Mouse (Mus musculus) layer of hippocampus, adult 9-11 months (tissue): Measurements from ENCODE around the gene Cbl.
A peak's percentile ranks its signal among the peaks of the same experiment; 100 is the strongest.

Experiments
- DNase-seq: peaks from one replicate; pipeline ENCODE4 v3.0.0; 2022

Gene Cbl

GRCm38 (mm10) chr9:44233802-44234478 lies at the start of gene Cbl:
Gene Cbl, minus strand, starts transcription at chr9:44234049.
- peak; percentile 98 for DNase-seq

GRCm38 (mm10) chr9:44283183-44283582 lies 49.3 kb upstream of the Cbl start:
- peak; percentile 31 for DNase-seq

- no peak for DNase-seq
These were observed 36.1 kb upstream of the Cbl start for GRCm38 (mm10) chr9:44269973-44270372.

GRCm38 (mm10) chr9:44269077-44269476 lies 35.2 kb upstream of the Cbl start:
- DNase-seq = no peak

- DNase-seq = no peak
These were observed 34.6 kb upstream of the Cbl start, which contains the start of gene Nlrx1 for GRCm38 (mm10) chr9:44268432-44268831. Gene Nlrx1, minus strand, starts transcription at chr9:44268599.

- DNase-seq = peak; percentile 86
These were observed 34.1 kb upstream of the Cbl start for GRCm38 (mm10) chr9:44268027-44268360.

GRCm38 (mm10) chr9:44267319-44268026 lies 33.6 kb upstream of the Cbl start:
- DNase-seq = no peak

- peak; percentile 51 for DNase-seq
These were observed 32.8 kb upstream of the Cbl start for GRCm38 (mm10) chr9:44266478-44267226.

- no peak for DNase-seq
These were observed 27.5 kb upstream of the Cbl start for GRCm38 (mm10) chr9:44261388-44261787.

- no peak for DNase-seq
These were observed 25.2 kb upstream of the Cbl start for GRCm38 (mm10) chr9:44259014-44259413.

- no peak for DNase-seq
These were observed 22.4 kb upstream of the Cbl start for GRCm38 (mm10) chr9:44256213-44256612.

- no peak for DNase-seq
These were observed 21.3 kb upstream of the Cbl start for GRCm38 (mm10) chr9:44255136-44255521.

GRCm38 (mm10) chr9:44254508-44255135 lies 20.8 kb upstream of the Cbl start:
- no peak for DNase-seq

- no peak for DNase-seq
These were observed 19.6 kb upstream of the Cbl start for GRCm38 (mm10) chr9:44253441-44253840.

GRCm38 (mm10) chr9:44251314-44251713 lies 17.5 kb upstream of the Cbl start, which contains the start of gene Pdzd3:
Gene Pdzd3, minus strand, starts transcription at chr9:44251471.
- no peak for DNase-seq

- DNase-seq = peak; percentile 76
These were observed 16.6 kb upstream of the Cbl start for GRCm38 (mm10) chr9:44250445-44250844.

- peak; percentile 78 for DNase-seq
These were observed 15.6 kb upstream of the Cbl start for GRCm38 (mm10) chr9:44249181-44250146.

- no peak for DNase-seq
These were observed 14.1 kb upstream of the Cbl start for GRCm38 (mm10) chr9:44247907-44248306.

- DNase-seq = no peak
These were observed 9.8 kb upstream of the Cbl start for GRCm38 (mm10) chr9:44243621-44244020.

GRCm38 (mm10) chr9:44241418-44241817 lies 7.6 kb upstream of the Cbl start:
- no peak for DNase-seq

- peak; percentile 32 for DNase-seq
These were observed 7.1 kb upstream of the Cbl start for GRCm38 (mm10) chr9:44240911-44241310.

- no peak for DNase-seq
These were observed 6.5 kb upstream of the Cbl start, which contains the start of gene Ccdc153 for GRCm38 (mm10) chr9:44240399-44240798. Gene Ccdc153, plus strand, starts transcription at chr9:44240676.
